Mouse (Mus musculus) T-helper 1 cell (primary cell): ENCODE measurements around the gene 4921536K21Rik.
"Not testable (repeated sequence)": the region's sequence is repeated elsewhere in the genome, so short reads cannot be mapped to it uniquely, and the experiment has no call there.

Source experiments
- in situ Hi-C: fragments of 300-600 bp; cut with MboI, MseI; formaldehyde crosslinking; loops from one replicate; pipeline ENCODE4 v1.15.1; 2025; ENCODE audit warnings: high pct_unique_total_duplicates

Gene 4921536K21Rik

GRCm38 (mm10) chr11:3911440-3911839 is 16.5 kb upstream of the 4921536K21Rik start:
- in situ Hi-C loops: not testable (repeated sequence)

- in situ Hi-C loops: no loop called here
Observed at GRCm38 (mm10) chr11:3910513-3911310, 15.8 kb upstream of the 4921536K21Rik start.

- in situ Hi-C loops: no loop called here
Observed at GRCm38 (mm10) chr11:3909236-3909635, 14.3 kb upstream of the 4921536K21Rik start.

GRCm38 (mm10) chr11:3905446-3905845 is 10.5 kb upstream of the 4921536K21Rik start:
- in situ Hi-C loops: no loop called here

GRCm38 (mm10) chr11:3904673-3905072 is 9.8 kb upstream of the 4921536K21Rik start:
- in situ Hi-C loops: no loop called here

GRCm38 (mm10) chr11:3903046-3903445 is 8.1 kb upstream of the 4921536K21Rik start:
- in situ Hi-C loops: no loop called here

- in situ Hi-C loops: no loop called here
Observed at GRCm38 (mm10) chr11:3902516-3902915, 7.6 kb upstream of the 4921536K21Rik start.

GRCm38 (mm10) chr11:3900296-3900695 is 5.4 kb upstream of the 4921536K21Rik start:
- in situ Hi-C loops: no loop called here

- in situ Hi-C loops: loop anchor here (10.0 kb wide), 1 partner anchor 691 kb away; the partner anchor contains the start of gene Eif4enif1
Observed at GRCm38 (mm10) chr11:3895933-3896332, 1.0 kb upstream of the 4921536K21Rik start.

- in situ Hi-C loops: loop anchor here (10.0 kb wide), 1 partner anchor 691 kb away; the partner anchor contains the start of gene Eif4enif1
Observed at GRCm38 (mm10) chr11:3895458-3895857, 560 bp upstream of the 4921536K21Rik start.

- in situ Hi-C loops: loop anchor here (10.0 kb wide), 1 partner anchor 689 kb away; the partner anchor contains the start of gene Eif4enif1
Observed at GRCm38 (mm10) chr11:3893970-3894369, 928 bp downstream of the 4921536K21Rik start.

- in situ Hi-C loops: no loop called here
Observed at GRCm38 (mm10) chr11:3887331-3887730, 7.6 kb downstream of the 4921536K21Rik start.

GRCm38 (mm10) chr11:3883711-3884110 is 11.2 kb downstream of the 4921536K21Rik start:
- in situ Hi-C loops: no loop called here

- in situ Hi-C loops: no loop called here
Observed at GRCm38 (mm10) chr11:3879836-3880235, 15.1 kb downstream of the 4921536K21Rik start.

- in situ Hi-C loops: no loop called here
Observed at GRCm38 (mm10) chr11:3878660-3879059, 16.2 kb downstream of the 4921536K21Rik start.

GRCm38 (mm10) chr11:3876419-3876818 is 18.5 kb downstream of the 4921536K21Rik start:
- in situ Hi-C loops: no loop called here

GRCm38 (mm10) chr11:3864343-3864742 is 30.6 kb downstream of the 4921536K21Rik start:
- in situ Hi-C loops: no loop called here

- in situ Hi-C loops: no loop called here
Observed at GRCm38 (mm10) chr11:3863454-3864112, 31.3 kb downstream of the 4921536K21Rik start, which contains the start of gene Osbp2. Gene Osbp2, minus strand, starts transcription at chr11:3863903.

- in situ Hi-C loops: no loop called here
Observed at GRCm38 (mm10) chr11:3862661-3863453, 32.0 kb downstream of the 4921536K21Rik start.

GRCm38 (mm10) chr11:3860361-3860760 is 34.5 kb downstream of the 4921536K21Rik start:
- in situ Hi-C loops: no loop called here

GRCm38 (mm10) chr11:3859778-3860177 is 35.1 kb downstream of the 4921536K21Rik start:
- in situ Hi-C loops: no loop called here

GRCm38 (mm10) chr11:3857902-3858301 is 37.0 kb downstream of the 4921536K21Rik start:
- in situ Hi-C loops: no loop called here
